Mouse (Mus musculus): ENCODE data around the gene Epo. TPM values are rescaled to one million over a fixed set of nuclear protein-coding genes. Genes with fewer than 3 reads are reported as not detected.

The Epo gene
- total RNA-seq (2023) = not detected in 4 replicates

DNA sequence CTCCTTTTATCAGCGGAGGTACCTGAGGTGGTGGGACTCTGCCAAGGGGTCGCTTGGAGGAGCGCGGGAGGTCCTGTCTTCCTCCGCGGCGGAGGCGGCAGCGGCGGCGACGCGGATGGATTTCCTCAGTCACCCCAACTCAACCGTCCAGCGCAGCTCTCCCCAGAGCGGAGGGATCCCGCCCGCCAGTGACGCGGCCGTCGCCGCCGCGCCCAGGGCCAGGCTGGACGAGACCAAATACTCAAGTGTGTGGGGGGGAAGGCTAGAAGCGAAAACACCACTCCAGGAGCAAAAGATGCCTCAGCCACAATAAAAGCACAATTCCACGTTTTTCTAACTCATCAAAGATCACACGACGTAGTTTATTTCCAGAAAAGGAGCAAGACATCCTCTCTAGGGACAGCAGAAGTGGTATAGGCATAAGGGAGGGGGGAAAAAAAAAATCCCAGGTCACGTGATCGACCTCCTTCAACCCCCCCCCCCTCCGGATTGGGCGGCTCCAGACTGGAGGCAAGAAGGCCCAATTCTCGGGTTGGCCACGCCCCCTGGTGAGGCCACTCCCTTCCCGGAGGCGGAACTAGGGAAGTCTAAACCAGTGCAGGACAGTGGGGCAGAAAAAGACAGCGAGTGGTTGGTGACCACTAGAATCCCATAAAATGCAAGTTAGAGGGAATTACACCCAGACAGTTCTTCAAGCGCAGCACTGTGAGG lies at the start of gene Epo, which contains the start of gene Gnb2:
Gene Epo, minus strand, starts transcription at position 126 of the 711 bp plus-strand sequence.
Gene Gnb2, minus strand, starts transcription at position 394 of the 711 bp plus-strand sequence.

DNA sequence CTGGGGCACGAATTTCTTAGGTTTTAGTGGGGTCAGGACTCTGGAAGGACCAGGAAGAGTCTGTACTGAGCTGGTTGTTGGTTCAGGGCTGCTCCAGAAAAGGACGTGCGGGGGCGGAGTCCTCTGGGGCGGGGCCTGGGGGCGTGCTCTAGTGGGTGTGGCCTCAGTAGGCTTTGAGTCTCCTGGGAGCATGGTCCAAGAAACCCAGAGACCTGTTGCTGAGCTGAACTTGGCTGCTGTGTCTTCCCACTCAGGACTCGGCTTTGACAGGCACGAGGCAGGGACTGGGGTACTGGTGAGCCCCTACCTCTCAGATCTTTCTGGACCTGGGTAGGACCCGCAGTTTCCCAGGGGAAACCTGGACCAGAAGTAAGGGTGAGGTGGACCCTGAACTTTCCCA lies 36.6 kb upstream of the Epo start, which contains the start of gene Tfr2:
Gene Tfr2, plus strand, starts transcription at position 176 of the 400 bp plus-strand sequence.

DNA sequence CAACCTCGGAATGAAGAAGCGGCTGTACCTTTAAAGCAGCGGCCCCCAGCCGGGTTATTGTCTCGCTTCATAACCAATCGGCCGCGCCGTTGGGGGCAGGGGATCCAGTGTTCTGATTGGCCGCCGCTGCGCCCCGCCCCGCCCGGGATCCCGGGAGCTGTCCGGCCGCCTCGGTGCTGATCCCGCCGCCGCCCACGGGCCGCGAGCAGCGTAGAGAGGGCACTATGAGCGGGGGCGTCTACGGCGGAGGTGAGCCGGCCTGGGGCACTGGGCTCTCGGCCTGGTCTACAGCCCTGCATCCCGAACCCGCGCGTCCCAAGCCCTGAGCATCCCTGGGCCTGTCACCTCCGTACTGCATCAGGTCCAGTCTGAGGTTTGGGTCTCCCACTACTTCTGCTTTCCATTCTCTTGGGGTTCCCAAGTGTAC lies 20.4 kb upstream of the Epo start, which contains the start of gene Actl6b:
Gene Actl6b, plus strand, starts transcription at position 107 of the 427 bp plus-strand sequence.

DNA sequence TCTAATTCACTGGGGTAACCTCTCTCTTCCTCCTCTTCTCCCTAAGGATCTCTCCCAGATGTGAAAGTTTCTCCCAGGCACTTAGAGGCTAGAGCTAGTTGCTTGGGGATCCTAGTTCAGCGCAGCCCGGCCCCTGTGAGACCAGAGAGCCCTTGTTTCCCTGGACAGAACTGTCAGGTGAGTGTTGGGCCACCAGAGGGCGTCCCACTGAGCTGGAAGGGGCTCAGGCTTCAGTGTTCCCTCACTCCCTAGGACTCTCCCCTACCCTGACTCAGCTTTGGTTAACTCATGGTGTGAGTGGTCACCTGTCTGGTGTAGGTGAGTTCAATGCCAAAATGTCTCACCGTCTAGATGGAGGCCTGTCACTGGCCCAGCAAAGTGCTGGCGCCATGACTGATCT lies 14.6 kb downstream of the Epo start, which contains the start of gene Gigyf1:
Gene Gigyf1, plus strand, starts transcription at position 113 of the 400 bp plus-strand sequence.

DNA sequence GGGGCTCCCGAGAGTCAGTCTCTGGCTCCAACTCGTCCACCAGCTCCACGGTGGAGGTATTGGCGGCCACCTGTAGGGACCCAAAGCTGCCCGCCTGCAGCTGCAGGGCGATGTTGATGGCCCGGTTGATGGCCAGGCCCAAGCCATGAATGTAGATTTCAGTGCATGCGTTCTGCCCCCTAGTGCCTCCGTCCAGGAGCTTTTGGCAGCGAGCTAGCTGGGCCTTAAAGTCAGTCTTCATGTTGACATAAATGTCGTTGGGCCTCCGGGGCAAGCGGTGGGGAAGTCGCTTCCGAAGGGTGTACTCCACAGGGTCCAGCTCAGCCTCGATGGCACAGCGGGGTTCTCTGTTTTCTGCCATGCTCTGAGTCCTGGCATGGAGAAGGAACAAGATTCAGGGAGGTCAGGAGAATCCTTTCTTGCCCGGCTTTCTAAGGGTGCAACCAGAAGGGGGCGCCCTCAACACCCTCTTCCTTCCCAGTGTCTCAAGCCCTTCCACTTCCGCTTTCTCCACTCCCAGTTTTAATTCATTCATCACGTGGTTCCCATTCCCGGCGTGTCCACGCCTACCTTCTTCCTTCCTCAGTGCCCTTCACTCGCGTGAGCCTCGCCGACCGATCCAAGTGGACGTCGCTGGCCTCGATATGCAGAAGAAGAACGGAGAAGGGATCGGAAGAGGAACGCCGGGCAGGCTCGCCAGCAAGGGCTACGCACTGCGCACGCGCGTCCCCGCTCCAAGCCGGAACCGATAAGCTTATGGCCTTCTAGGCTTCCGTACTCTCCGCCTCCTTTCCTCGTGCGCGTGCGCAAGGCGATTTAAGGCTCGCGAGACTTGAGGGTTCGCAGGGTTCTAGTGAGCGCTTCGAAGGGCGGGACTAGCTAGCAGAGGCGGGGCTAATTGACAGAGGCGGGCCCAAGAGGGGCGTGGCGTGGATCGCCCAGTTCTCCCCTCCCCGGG lies 31.1 kb downstream of the Epo start, which contains the start of gene Pop7:
Gene Pop7, minus strand, starts transcription at position 810 of the 958 bp plus-strand sequence.

DNA sequence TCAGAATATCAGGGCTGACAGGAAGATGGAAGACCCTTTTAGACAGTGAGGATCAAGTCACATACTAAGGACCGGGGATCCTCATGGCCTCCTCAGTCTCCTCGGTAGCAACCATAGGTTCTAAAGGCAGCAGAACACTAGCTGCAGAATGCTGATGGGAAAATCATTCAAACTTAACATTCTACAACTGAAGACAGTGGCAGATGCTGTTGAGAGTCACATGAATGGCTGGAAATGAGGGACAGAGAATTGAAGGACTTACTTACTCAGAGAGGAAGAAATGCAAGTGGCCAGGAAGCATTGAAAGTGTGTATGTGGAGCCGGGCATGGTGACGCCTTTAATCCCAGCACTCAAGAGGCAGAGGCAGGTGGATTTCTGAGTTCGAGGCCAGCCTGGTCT lies 56.1 kb downstream of the Epo start, which contains the start of gene Zan:
Gene Zan, minus strand, starts transcription at position 101 of the 400 bp plus-strand sequence.

Other genes with a start within 250 kb of the Epo start
- 0.43 to 0.98 TPM (median 0.74 TPM) in 4 replicates for gene Ache, start 245.7 kb downstream of the Epo start, total RNA-seq (2023)
- gene Ufsp1, start 238.6 kb downstream of the Epo start, total RNA-seq (2023) = 0.58 to 2.3 TPM (median 1.7 TPM) in 4 replicates
- 398 to 449 TPM (median 433 TPM) in 4 replicates for gene Srrt, start 225.6 kb downstream of the Epo start, total RNA-seq (2023)
- 5.1 to 7.4 TPM (median 6.9 TPM) in 4 replicates for gene Trip6, start 218.8 kb downstream of the Epo start, total RNA-seq (2023)
- gene Slc12a9, start 199.6 kb downstream of the Epo start, total RNA-seq (2023) = 19.9 to 27.0 TPM (median 21.0 TPM) in 4 replicates
- not detected in 4 replicates for gene Ephb4, start 183.1 kb downstream of the Epo start, total RNA-seq (2023)
- not detected in 4 replicates for gene Zan, start 56.2 kb downstream of the Epo start, total RNA-seq (2023)
- gene Pop7, start 30.7 kb downstream of the Epo start, total RNA-seq (2023) = 31.5 to 37.5 TPM (median 32.2 TPM) in 4 replicates
- gene Gigyf1, start 14.7 kb downstream of the Epo start, total RNA-seq (2023) = 102 to 122 TPM (median 107 TPM) in 4 replicates
- 376 to 402 TPM (median 387 TPM) in 4 replicates for gene Gnb2, start 268 bp upstream of the Epo start, total RNA-seq (2023)
- not detected in 4 replicates for gene Actl6b, start 20.3 kb upstream of the Epo start, total RNA-seq (2023)
- gene Tfr2, start 36.6 kb upstream of the Epo start, total RNA-seq (2023) = 0.44 to 1.0 TPM (median 0.49 TPM) in 3 of 4 replicates, not detected in the other
- 35.5 to 53.4 TPM (median 47.2 TPM) in 4 replicates for gene Mospd3, start 67.8 kb upstream of the Epo start, total RNA-seq (2023)
- gene Pcolce, start 80.5 kb upstream of the Epo start, total RNA-seq (2023) = 0.57 to 1.8 TPM (median 0.97 TPM) in 4 replicates
- 0.35 to 1.1 TPM (median 0.51 TPM) in 4 replicates for gene Fbxo24, start 95.8 kb upstream of the Epo start, total RNA-seq (2023)
- 194 to 213 TPM (median 205 TPM) in 4 replicates for gene Lrch4, start 95.9 kb upstream of the Epo start, total RNA-seq (2023)
- 60.1 to 69.9 TPM (median 63.7 TPM) in 4 replicates for gene Gm20605, start 95.9 kb upstream of the Epo start, total RNA-seq (2023)
- 70.9 to 87.6 TPM (median 79.5 TPM) in 4 replicates for gene Sap25, start 108.1 kb upstream of the Epo start, total RNA-seq (2023)
- gene Irs3, start 112.5 kb upstream of the Epo start, total RNA-seq (2023) = not detected in 4 replicates
- gene Agfg2, start 151.5 kb upstream of the Epo start, total RNA-seq (2023) = 15.2 to 20.8 TPM (median 18.0 TPM) in 4 replicates
- gene Nyap1, start 208.4 kb upstream of the Epo start, total RNA-seq (2023) = 0.24 to 0.75 TPM (median 0.55 TPM) in 4 replicates
- 195 to 220 TPM (median 202 TPM) in 4 replicates for gene Tsc22d4, start 212.5 kb upstream of the Epo start, total RNA-seq (2023)
- gene Ppp1r35, start 245.6 kb upstream of the Epo start, total RNA-seq (2023) = 19.5 to 26.0 TPM (median 22.4 TPM) in 4 replicates

Measured in B cell, adult 62 days (primary cell).